Mouse (Mus musculus) small intestine, adult 10 weeks (tissue): ENCODE measurements around the gene Rnf222. TPM values are rescaled to one million over a fixed set of nuclear protein-coding genes. Genes with fewer than 3 reads are reported as not detected.

Experiments used
- polyA plus RNA-seq: library from polyadenylated mRNA; stranded (reverse); fragments of 350-450 nt; fragmentation: Illumina TruSeq; extraction: RNeasy Lipid Tissue Mini Kit (QIAGEN cat#74804); gene quantifications from one replicate; pipeline ENCODE4 v1.2.3, GENCODE M21; 2014; ENCODE audit warnings: low replicate concordance

The Rnf222 gene
- polyA plus RNA-seq = not detected

DNA sequence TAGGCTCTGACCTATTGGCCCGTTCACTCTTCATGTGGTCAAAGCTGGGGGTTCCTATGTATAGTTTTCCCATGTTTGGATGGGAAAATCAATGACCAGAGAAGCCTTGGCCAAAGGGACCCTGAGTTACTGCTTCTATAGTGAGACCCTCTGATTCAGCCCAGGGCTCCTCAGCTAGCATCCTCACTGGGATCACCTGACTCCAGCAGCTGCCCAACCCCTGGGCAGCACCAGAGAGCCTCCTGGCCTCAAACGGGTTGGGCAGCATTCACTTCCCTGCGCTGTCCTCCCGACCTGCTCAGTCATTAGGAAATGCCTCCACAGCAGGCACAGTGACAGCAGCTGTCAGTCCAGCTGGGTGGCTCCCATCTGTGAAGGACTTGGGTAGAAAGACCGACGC lies at the start of gene Rnf222:
Gene Rnf222 (plus strand): TSS at position 301 of the 400 bp plus-strand sequence.

DNA sequence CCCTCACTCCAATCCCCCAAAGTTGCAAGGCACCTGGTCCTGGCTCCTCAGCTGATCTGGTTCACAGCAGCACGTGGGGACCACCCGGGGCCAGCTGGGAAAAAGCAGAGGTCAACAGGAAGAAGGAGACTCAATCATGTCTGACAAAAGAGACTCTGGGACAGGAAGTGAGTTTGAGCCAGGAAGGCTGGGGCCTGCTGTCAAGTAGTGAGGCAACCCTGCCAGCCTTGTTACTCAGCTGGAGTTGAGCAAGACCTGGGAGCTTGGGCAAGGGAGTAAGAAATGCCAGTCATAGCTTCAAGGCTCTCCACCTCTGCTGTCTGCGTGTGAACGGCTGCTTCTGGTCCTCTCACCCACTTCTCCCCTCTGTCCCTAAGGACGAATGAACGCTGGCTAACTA lies 16.6 kb upstream of the Rnf222 start, which contains the start of gene Ndel1:
Gene Ndel1 (minus strand): TSS at position 111 of the 400 bp plus-strand sequence.

DNA sequence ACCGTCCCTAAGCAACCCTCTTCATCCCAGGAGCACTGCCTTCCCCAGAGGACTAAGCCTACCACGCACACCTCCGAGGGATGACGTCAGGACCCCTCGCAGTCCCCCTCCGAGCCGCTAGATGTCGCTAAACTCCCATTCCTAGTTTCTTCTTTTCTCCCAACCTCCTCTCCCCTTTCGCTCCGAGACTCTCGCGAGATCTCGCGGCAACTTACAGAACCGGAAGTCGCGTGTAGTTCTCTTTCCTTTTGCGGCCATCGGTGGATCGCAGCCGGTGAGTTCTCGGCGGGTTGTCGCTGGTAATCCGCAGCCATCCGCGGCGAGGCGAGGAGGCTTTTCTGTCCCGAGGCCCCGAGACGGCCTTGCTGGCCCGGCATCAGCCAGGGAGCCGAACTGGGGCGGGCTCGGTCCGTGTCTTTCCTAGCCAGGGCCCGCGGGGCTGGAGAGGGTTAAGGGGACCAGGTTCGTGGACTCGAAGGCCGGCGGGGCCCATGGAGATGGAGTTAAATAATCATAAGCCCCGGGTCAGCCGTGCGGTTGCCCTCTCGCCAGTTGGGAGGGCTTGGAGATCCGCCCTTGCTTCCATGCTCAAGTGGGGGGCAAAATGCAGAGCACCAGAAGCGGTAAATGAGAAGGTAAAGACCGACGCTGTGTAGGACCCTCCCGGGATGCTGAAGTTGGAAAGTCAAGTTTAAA lies 13.1 kb downstream of the Rnf222 start, which contains the start of gene Rpl26:
Gene Rpl26 (plus strand): TSS at position 233 of the 696 bp plus-strand sequence.

DNA sequence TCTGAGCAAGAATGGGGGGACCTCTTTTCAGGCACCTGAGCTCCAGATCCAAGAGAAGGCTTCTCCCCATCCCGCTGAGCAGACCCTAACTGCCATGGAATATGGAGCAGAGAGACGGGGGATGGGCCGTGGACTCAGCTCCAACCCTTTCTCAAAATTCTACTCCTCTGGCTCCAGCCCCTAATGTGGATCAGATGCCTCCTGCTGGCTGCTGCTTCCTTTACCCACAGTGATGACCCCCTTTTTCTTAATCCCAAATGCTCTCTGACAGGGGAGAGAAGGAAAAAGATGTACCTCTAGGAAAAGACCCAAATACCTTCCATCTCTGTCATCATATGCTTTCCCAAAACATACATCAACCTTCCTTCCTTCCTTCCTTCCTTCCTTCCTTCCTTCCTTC lies 38.6 kb downstream of the Rnf222 start, which contains the start of gene Odf4:
Gene Odf4 (minus strand): TSS at position 101 of the 400 bp plus-strand sequence.

Other genes with a start within 250 kb of the Rnf222 start
- gene Myh10, start 197.0 kb upstream of the Rnf222 start, polyA plus RNA-seq = 4.8 TPM
- 79.4 TPM for gene Ndel1, start 16.7 kb upstream of the Rnf222 start, polyA plus RNA-seq
- gene Rpl26, start 13.0 kb downstream of the Rnf222 start, polyA plus RNA-seq = 49.2 TPM
- gene Odf4, start 38.5 kb downstream of the Rnf222 start, polyA plus RNA-seq = not detected
- 1.0 TPM for gene Arhgef15, start 68.9 kb downstream of the Rnf222 start, polyA plus RNA-seq
- 7.0 TPM for gene Slc25a35, start 79.6 kb downstream of the Rnf222 start, polyA plus RNA-seq
- gene Rangrf, start 86.6 kb downstream of the Rnf222 start, polyA plus RNA-seq = 3.4 TPM
- gene Pfas, start 119.9 kb downstream of the Rnf222 start, polyA plus RNA-seq = 4.7 TPM
- gene Ctc1, start 127.4 kb downstream of the Rnf222 start, polyA plus RNA-seq = 1.7 TPM
- gene Aurkb, start 157.1 kb downstream of the Rnf222 start, polyA plus RNA-seq = 6.3 TPM
- 2.3 TPM for gene Borcs6, start 171.2 kb downstream of the Rnf222 start, polyA plus RNA-seq
- 1.7 TPM for gene Tmem107, start 182.3 kb downstream of the Rnf222 start, polyA plus RNA-seq
- gene Vamp2, start 199.9 kb downstream of the Rnf222 start, polyA plus RNA-seq = 53.2 TPM
- gene Per1, start 206.7 kb downstream of the Rnf222 start, polyA plus RNA-seq = not detected
- not detected for gene Hes7, start 231.9 kb downstream of the Rnf222 start, polyA plus RNA-seq
- gene 9130213A22Rik, start 234.0 kb downstream of the Rnf222 start, polyA plus RNA-seq = not detected
- gene Aloxe3, start 237.3 kb downstream of the Rnf222 start, polyA plus RNA-seq = not detected